Mouse (Mus musculus) midbrain, embryonic 12.5 days (tissue): ENCODE results near the gene Slit3. TPM values are rescaled to one million over a fixed set of nuclear protein-coding genes. Genes with fewer than 3 reads are reported as not detected.

ENCODE experiments used
- ATAC-seq: fragments of 200-750 bp; cut with Nextera tagmentation; 2 replicates; pipeline ENCODE4 v1.8.0; 2017; ENCODE audit warnings: low read depth, moderate TSS enrichment, moderate library complexity; ENCODE audit not compliant: low FRiP score
- H3K27ac ChIP-seq: fragments of 300-500 bp; sonication (generic); replicated peaks from 2 replicates; pipeline ENCODE4 v1.5.1; 2016; ENCODE audit warnings: mild to moderate bottlenecking
- H3K27me3 ChIP-seq: fragments of 300-500 bp; sonication (generic); 2 replicates; pipeline ENCODE4 v1.6.1; 2016; ENCODE audit warnings: mild to moderate bottlenecking
- H3K36me3 ChIP-seq: fragments of 300-500 bp; sonication (generic); 2 replicates; pipeline ENCODE4 v1.6.1; 2016
- H3K4me1 ChIP-seq: fragments of 300-500 bp; sonication (generic); 2 replicates; pipeline ENCODE4 v1.6.1; 2016
- H3K4me2 ChIP-seq: fragments of 300-500 bp; sonication (generic); replicated peaks from 2 replicates; pipeline ENCODE4 v1.6.1; 2016; ENCODE audit warnings: mild to moderate bottlenecking, moderate library complexity
- H3K4me3 ChIP-seq: fragments of 300-500 bp; sonication (generic); 2 replicates; pipeline ENCODE4 v1.5.1; 2016; ENCODE audit warnings: mild to moderate bottlenecking
- H3K9ac ChIP-seq: fragments of 300-500 bp; sonication (generic); replicated peaks from 2 replicates; pipeline ENCODE4 v1.6.1; 2016; ENCODE audit warnings: mild to moderate bottlenecking, moderate library complexity
- H3K9me3 ChIP-seq: fragments of 300-500 bp; sonication (generic); 2 replicates; pipeline ENCODE4 v1.6.1; 2016; ENCODE audit warnings: mild to moderate bottlenecking
- WGBS: fragments of 180-500 bp; shearing (Covaris S2); methylation state at CpG from one replicate; pipeline ENCODE4 v1.1.7; 2016; 5-methylcytosine and 5-hydroxymethylcytosine counted together
- polyA plus RNA-seq: library from polyadenylated mRNA; unstranded; fragments of >200 nt; fragmentation: Nextera tagmentation; extraction: Ambion mirVana; gene quantifications from 2 replicates; pipeline ENCODE4 v1.2.1, GENCODE M21; 2016

The Slit3 gene
- polyA plus RNA-seq, 1 experiment from 2014 or later: 16.2 TPM

DNA sequence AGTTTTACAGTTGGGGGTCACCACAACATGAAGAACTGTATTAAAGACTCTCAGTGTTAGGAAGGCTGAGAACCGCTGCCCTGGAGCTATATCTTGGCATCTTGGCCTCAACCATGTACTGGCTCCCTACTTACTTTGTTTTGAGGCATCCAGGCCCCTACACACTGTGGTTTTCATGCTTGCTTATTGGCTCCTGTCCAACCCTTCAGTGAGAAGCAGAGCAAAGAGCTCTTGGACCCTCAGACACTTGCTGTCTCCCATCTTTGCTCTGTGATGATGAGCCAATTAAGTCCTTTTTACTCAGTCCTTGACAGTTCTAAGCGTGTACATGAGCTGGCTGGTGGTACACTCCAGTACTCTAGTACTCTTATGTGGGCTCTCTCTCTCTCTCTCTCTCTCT is 177.5 kb downstream of the Slit3 start:
- peaks cover 40% of the 10 kb centered on the region for H3K27me3 ChIP-seq

DNA sequence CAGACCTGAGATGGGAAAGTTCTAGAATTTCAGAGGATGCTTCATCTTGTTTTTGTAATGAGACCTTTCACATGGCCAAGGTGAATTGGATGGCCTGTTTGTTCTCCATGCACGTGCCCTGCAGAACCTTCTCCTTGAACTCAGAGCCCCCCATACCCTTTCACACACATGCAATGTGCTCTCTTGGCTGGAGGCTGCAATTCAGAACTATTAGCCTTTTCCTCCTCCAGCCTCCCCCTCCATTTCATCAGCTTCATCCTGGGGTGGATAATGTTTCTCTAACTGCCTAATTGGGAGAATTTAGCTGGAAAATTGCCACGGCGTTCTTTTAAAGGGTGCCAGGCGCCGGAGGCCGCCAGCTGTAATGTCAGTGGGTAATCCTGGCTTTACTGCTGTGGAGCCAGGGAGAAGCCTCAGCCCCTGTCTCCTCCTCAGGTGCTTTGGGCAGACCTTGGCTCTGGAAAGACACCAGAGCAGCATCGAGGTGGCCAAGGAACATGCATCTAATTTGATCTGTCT is 178.9 kb downstream of the Slit3 start:
- Histone ChIP-seq H3K4me2 (no peak overlapping the region), H3K9ac (no peak overlapping the region), H3K4me3 (no peak overlapping the region), H3K36me3 (no peaks in the 10 kb centered on the region), H3K4me1 (peaks cover 8% of the 10 kb centered on the region; the same call in 1 of the 2 replicates), H3K27me3 (peaks cover 50% of the 10 kb centered on the region), H3K27ac (no peak overlapping the region), H3K9me3 (no peaks in the 10 kb centered on the region)
- no peak for ATAC-seq
- WGBS: 86% methylated on average over 7 of the region's 7 CpGs

More for the DNA sequence above, 177.5 kb downstream of the Slit3 start:
- 94% methylated on average over 2 of the region's 2 CpGs for WGBS
- Histone ChIP-seq H3K36me3 (no peaks in the 10 kb centered on the region), H3K9me3 (no peaks in the 10 kb centered on the region), H3K4me1 (peaks cover 11% of the 10 kb centered on the region; the same call in 1 of the 2 replicates), H3K4me2 (no peak overlapping the region), H3K9ac (no peak overlapping the region), H3K4me3 (no peak overlapping the region), H3K27ac (no peak overlapping the region)
- no peak for ATAC-seq

DNA sequence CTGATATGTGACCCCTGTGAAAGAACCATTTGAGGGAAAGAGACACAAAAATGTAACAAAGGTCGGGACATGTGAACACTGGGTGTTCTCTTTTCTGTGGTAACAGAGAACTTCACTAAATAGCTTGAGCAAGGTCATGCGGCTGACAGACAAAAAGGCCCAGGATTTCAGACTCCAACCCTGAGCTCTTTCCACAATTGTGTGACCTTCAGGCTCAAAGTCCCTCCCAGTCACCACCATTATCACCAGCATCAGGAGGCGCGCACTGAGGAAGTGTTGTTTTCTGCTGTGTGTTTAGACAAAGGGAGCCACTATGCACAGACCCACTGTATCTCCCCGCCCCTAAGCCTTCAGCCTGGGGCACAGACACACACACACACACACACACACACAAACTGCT is 181.2 kb downstream of the Slit3 start:
- no peak for ATAC-seq
- Histone ChIP-seq H3K27me3 (peaks cover 59% of the 10 kb centered on the region), H3K4me2 (no peak overlapping the region), H3K27ac (no peak overlapping the region), H3K9ac (no peak overlapping the region), H3K9me3 (no peaks in the 10 kb centered on the region), H3K4me3 (no peak overlapping the region), H3K36me3 (no peaks in the 10 kb centered on the region), H3K4me1 (peaks cover 2% of the 10 kb centered on the region; the same call in 1 of the 2 replicates)
- 81% methylated on average over 5 of the region's 5 CpGs for WGBS

DNA sequence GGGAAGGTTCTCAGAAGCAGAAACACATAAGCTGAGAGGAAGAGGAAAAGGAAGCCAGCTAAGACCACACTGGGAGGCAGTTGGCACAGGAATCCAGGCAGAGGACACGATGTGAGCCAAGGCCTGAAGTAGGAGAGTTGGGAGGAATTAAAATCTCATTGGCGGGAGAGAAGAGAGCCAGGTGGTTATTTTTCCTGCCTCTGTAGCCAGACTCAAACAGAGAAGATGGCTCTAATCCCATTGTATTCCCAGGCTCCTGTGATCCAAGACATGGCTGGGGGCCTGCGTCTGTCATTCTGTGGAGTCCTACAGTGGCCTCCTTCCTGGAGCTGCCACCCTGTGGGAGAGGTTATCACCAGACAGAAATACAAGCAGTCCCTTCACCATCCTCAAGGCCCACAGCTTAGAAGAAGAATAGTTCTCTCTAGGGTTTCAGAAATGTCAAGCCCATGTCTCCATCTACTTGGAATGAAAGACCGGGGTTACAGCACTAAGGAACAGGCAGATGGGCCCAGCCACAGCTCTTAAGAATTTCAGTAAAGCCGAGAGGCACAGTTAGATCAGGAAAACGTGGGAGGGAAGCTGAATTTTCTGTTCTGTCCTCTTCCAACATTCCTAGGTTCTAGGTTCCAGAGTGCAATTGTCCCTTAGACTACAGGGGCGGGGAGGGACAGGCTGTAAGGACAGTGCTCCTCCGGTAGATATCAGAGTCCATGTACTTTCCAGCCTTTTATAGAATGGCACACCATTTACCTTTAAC is 183.4 kb downstream of the Slit3 start:
- Histone ChIP-seq H3K4me1 (peaks cover 2% of the 10 kb centered on the region; the same call in 1 of the 2 replicates), H3K4me3 (no peak overlapping the region), H3K9me3 (no peaks in the 10 kb centered on the region), H3K36me3 (no peaks in the 10 kb centered on the region), H3K27me3 (peaks cover 63% of the 10 kb centered on the region), H3K27ac (no peak overlapping the region), H3K4me2 (no peak overlapping the region), H3K9ac (no peak overlapping the region)
- 74% methylated on average over 8 of the region's 8 CpGs for WGBS
- no peak for ATAC-seq

DNA sequence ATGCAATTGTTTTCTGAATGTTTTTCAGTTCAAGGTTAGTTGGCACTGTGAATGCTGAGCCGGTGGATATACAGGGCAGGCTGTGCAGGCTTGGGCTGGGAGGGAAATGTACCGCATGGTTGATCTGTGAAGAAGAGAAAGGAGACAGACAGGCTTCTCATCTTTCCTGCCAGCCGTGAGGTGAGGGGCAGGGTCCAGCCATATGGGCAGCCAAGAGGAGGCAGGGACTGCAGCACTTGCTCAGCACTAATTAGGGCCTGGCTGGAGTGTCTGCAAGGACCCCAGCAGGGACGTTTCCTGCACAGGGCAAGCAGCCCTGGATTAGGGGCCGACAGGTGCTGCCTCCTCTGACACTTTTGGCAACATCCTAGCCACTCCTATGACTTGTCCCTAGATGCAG is 184.1 kb downstream of the Slit3 start:
- 56% methylated on average over 5 of the region's 5 CpGs for WGBS
- H3K27me3 ChIP-seq: peaks cover 63% of the 10 kb centered on the region

DNA sequence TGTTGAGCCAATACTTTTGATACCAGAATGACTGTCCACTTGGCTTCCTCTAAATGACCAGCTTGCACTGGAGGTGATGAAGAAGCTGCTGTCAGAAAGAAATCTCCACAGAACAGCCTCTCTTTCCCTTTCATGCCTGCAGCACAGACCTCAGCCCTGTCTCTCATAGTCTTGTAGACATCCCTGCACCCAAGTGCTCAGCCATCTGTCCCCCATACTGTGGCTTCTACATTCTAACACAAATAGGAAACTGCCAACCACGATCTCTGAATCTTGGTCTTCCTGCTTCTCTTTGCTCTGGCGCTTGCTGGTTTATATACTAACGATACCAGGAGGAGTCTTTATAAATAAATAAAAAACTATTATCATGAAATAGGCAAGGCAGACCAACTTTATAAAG is 184.9 kb downstream of the Slit3 start:
- Histone ChIP-seq H3K9me3 (no peaks in the 10 kb centered on the region), H3K4me1 (peaks cover 2% of the 10 kb centered on the region; the same call in 1 of the 2 replicates), H3K4me3 (no peak overlapping the region), H3K27ac (no peak overlapping the region), H3K27me3 (peaks cover 63% of the 10 kb centered on the region), H3K4me2 (no peak overlapping the region), H3K36me3 (no peaks in the 10 kb centered on the region), H3K9ac (no peak overlapping the region)
- ATAC-seq: no peak
- 87% methylated on average over 3 of the region's 3 CpGs for WGBS

More for the DNA sequence above, 184.1 kb downstream of the Slit3 start:
- Histone ChIP-seq H3K9me3 (no peaks in the 10 kb centered on the region), H3K4me2 (no peak overlapping the region), H3K9ac (no peak overlapping the region), H3K4me1 (peaks cover 2% of the 10 kb centered on the region; the same call in 1 of the 2 replicates), H3K4me3 (no peak overlapping the region), H3K36me3 (no peaks in the 10 kb centered on the region), H3K27ac (no peak overlapping the region)
- ATAC-seq: no peak

DNA sequence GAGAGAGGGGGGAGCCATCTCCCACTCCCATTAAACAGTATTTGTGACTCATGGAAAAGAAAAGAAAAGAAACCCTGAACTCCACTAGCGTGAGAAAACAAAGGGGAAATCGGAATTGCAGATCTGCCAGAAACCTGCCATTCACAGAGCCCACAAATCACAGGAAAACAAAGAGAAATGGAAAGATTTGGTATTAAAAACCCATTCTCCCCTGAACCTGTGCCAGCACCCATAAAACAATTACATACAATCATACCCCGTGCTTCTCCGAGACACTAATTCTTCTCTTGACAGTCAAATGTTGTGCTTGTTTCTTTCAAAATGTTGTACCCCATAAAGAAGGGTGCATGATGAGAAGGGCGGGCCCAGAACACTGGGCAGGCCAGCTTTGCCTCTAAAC is 185.9 kb downstream of the Slit3 start:
- no peaks in the 10 kb centered on the region for H3K36me3 ChIP-seq
- H3K4me2 ChIP-seq: no peak overlapping the region
- no peak overlapping the region for H3K4me3 ChIP-seq
- no peak overlapping the region for H3K9ac ChIP-seq
- WGBS: 78% methylated on average over 5 of the region's 5 CpGs
- ATAC-seq: no peak
- peaks cover 2% of the 10 kb centered on the region; the same call in 1 of the 2 replicates for H3K4me1 ChIP-seq
- no peak overlapping the region for H3K27ac ChIP-seq
- H3K27me3 ChIP-seq: peaks cover 66% of the 10 kb centered on the region
- no peaks in the 10 kb centered on the region for H3K9me3 ChIP-seq

DNA sequence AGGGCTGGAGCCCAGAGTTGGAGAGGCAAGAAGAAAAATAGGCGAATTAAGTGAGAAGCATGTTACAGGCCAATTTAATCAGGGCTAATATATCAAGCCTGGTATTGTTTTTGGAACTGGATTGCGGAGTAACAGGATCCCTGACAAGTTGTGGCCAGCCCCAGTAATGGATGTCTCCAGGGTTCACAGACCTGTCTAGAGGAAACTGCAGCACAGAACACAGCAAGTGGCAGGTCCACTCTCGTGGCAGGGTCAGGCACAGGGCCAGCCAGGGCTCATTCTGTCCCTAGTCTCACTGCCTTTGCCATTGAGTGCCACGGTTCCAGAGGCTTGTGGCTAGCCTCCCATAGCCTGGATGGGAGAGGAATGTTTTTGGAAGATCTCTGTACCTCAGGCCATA is 187.0 kb downstream of the Slit3 start:
- Histone ChIP-seq H3K36me3 (no peaks in the 10 kb centered on the region), H3K27ac (no peak overlapping the region), H3K4me1 (peaks cover 2% of the 10 kb centered on the region; the same call in 1 of the 2 replicates), H3K4me2 (no peak overlapping the region), H3K9me3 (no peaks in the 10 kb centered on the region), H3K9ac (no peak overlapping the region), H3K4me3 (no peak overlapping the region), H3K27me3 (peaks cover 77% of the 10 kb centered on the region)
- WGBS: 81% methylated on average over 4 of the region's 4 CpGs
- ATAC-seq: no peak

DNA sequence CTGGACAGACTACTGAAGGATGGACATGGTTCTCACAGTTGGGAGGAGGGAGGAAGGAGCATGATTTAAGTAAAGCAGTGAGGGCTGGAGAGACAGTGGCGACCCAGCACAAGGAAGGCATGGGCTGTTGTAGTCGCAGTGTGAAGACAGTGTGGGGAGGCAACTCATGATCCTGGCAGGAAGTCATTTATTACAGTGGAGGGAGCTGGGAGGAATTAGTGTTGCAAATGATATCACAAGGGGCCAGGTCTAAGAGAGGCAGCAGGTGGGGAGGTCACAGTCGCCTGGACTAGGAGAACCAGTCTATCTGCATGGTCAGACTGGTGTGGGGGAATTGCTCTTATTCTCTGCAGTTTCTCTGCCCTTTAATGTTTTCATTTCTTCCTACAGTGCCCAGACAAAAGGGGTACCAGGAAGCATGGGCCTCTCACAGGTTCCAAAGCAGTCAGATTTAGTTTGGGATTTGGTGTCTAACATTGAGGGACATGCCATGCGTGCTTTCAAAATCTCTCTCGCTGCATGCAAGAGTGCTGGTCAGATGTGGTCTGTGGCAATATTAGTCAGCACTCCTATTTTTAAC is 194.5 kb downstream of the Slit3 start:
- no peak overlapping the region for H3K4me3 ChIP-seq
- H3K27me3 ChIP-seq: peaks cover 83% of the 10 kb centered on the region
- no peaks in the 10 kb centered on the region for H3K9me3 ChIP-seq
- ATAC-seq: no peak
- no peak overlapping the region for H3K9ac ChIP-seq
- WGBS: 82% methylated on average over 5 of the region's 5 CpGs
- peaks cover 18% of the 10 kb centered on the region for H3K4me1 ChIP-seq
- H3K4me2 ChIP-seq: no peak overlapping the region
- H3K36me3 ChIP-seq: no peaks in the 10 kb centered on the region
- no peak overlapping the region for H3K27ac ChIP-seq

DNA sequence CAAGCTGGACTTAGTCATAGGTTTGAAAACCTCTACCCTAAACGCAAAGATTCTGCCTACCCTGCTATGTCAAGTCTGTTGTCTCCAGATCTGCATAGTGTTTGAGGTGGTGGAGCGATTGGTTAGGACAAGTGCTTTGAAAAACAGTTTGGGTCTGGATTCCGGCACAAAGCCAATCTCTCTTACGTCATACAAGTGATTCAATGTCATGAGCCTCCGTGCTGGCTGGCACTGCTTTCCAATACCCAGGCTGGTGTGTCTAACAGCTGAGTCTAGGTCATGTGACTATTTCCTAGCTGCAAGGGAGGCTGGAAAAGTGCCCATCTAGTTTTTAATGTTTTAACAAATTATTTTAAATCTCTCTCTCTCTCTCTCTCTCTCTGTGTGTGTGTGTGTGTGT is 196.2 kb downstream of the Slit3 start:
- no peaks in the 10 kb centered on the region for H3K36me3 ChIP-seq
- H3K27ac ChIP-seq: no peak overlapping the region
- 90% methylated on average over 5 of the region's 5 CpGs for WGBS
- H3K9ac ChIP-seq: no peak overlapping the region
- H3K27me3 ChIP-seq: peaks cover 88% of the 10 kb centered on the region
- no peak overlapping the region for H3K4me3 ChIP-seq
- no peak overlapping the region for H3K4me2 ChIP-seq
- peaks cover 18% of the 10 kb centered on the region for H3K4me1 ChIP-seq
- no peak for ATAC-seq
- no peaks in the 10 kb centered on the region for H3K9me3 ChIP-seq

DNA sequence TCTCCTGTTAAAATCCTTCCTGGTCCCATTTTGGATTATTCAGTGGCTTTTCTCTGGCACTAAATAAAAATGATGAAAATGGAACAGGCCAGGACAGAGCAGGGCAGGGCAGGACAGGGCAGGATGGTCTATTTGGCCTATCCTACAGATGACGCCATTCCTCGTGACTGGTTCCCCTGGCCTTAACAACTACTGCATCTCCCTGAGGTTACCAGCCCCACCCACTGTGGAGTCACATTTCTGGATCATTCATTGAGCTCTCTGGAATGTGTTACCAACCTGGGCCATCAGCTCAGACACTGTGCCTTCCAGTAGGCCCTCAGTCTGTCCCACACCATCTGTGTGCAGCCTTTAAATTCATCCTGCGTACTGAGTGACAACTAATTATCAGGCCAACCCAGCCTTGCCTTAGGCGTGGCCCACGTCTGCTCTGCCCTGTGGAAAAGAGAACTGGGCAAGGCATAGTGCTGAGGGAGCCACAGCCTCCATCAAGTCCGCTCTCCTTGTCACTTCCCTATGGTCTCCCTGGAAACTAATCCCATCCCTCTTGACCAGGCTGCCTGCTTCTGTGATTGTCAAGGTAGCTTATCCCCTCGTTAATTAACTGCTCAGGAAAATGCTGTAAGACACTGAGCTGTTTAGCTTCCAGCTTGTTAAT is 196.9 kb downstream of the Slit3 start:
- Histone ChIP-seq H3K4me3 (no peak overlapping the region), H3K9ac (no peak overlapping the region), H3K27ac (peak overlapping the region; percentile 46; the same call in 1 of the 2 replicates), H3K4me1 (peaks cover 18% of the 10 kb centered on the region), H3K27me3 (peaks cover 88% of the 10 kb centered on the region), H3K9me3 (no peaks in the 10 kb centered on the region), H3K36me3 (no peaks in the 10 kb centered on the region), H3K4me2 (no peak overlapping the region)
- peak; percentile 96 for ATAC-seq
- WGBS: 18% methylated on average over 7 of the region's 7 CpGs
